Mouse (Mus musculus) liver, postnatal 0 days (tissue): ENCODE data around the gene Icosl. TPM values are rescaled to one million over a fixed set of nuclear protein-coding genes. Genes with fewer than 3 reads are reported as not detected.

Experiments
- ATAC-seq: fragments of 200-750 bp; cut with Nextera tagmentation; 2 replicates; pipeline ENCODE4 v1.8.0; 2017; ENCODE audit warnings: mild to moderate bottlenecking, moderate library complexity
- DNase-seq: peaks from one replicate; pipeline ENCODE4 v3.0.0-alpha.2; 2016
- H3K27ac ChIP-seq: fragments of 300-500 bp; sonication (generic); 2 replicates; pipeline ENCODE4 v1.5.1; 2014; ENCODE audit warnings: antibody characterized with exemption, moderate library complexity, mild to moderate bottlenecking, low read depth
- H3K27me3 ChIP-seq: fragments of 300-500 bp; sonication (generic); 2 replicates; pipeline ENCODE4 v1.6.1; 2014; ENCODE audit warnings: low read length, control low read depth, mixed read lengths; ENCODE audit not compliant: insufficient read depth
- H3K36me3 ChIP-seq: fragments of 300-500 bp; sonication (generic); replicated peaks from 2 replicates; pipeline ENCODE4 v1.6.1; 2014; ENCODE audit warnings: mild to moderate bottlenecking, control low read depth, low read length, moderate library complexity, mixed read lengths; ENCODE audit not compliant: insufficient read depth
- H3K4me1 ChIP-seq: fragments of 300-500 bp; sonication (generic); 2 replicates; pipeline ENCODE4 v1.6.1; 2014; ENCODE audit warnings: antibody characterized with exemption, mild to moderate bottlenecking, control low read depth; ENCODE audit not compliant: insufficient read depth
- H3K4me2 ChIP-seq: fragments of 300-500 bp; sonication (generic); 2 replicates; pipeline ENCODE4 v1.6.1; 2014; ENCODE audit warnings: low read depth, mild to moderate bottlenecking, low read length, moderate library complexity, mixed read lengths
- H3K4me3 ChIP-seq: fragments of 300-500 bp; sonication (generic); 2 replicates; pipeline ENCODE4 v1.5.1; 2014; ENCODE audit warnings: low read depth, low read length
- H3K9ac ChIP-seq: fragments of 300-500 bp; sonication (generic); replicated peaks from 2 replicates; pipeline ENCODE4 v1.6.1; 2014; ENCODE audit warnings: mild to moderate bottlenecking, moderate library complexity
- H3K9me3 ChIP-seq: fragments of 300-500 bp; sonication (generic); 2 replicates; pipeline ENCODE4 v1.6.1; 2016; ENCODE audit warnings: mild to moderate bottlenecking, control low read depth, low read length, mixed read lengths
- CTCF ChIP-seq: sonication (generic); IDR thresholded peaks from 2 replicates; pipeline ENCODE4 v1.5.1; 2016; ENCODE audit warnings: antibody characterized with exemption, low read depth
- EP300 ChIP-seq: IDR thresholded peaks from 2 replicates; pipeline ENCODE4 v1.6.1; 2016; ENCODE audit warnings: antibody characterized with exemption, low read depth, mild to moderate bottlenecking
- WGBS: fragments of 180-500 bp; shearing (Covaris S2); extraction: QIAGEN DNeasy Blood & Tissue Kit; methylation state at CpG from one replicate; pipeline ENCODE4 v1.1.7; 2014; ENCODE audit not compliant: insufficient replicate concordance; 5-methylcytosine and 5-hydroxymethylcytosine counted together
- polyA plus RNA-seq: library from polyadenylated mRNA; unstranded; fragments of >200 nt; fragmentation: Nextera tagmentation; extraction: Ambion mirVana; gene quantifications from 2 replicates; pipeline ENCODE4 v1.2.1, GENCODE M21; 2015

The Icosl gene
- polyA plus RNA-seq, 1 experiment from 2014 or later = 1.2 TPM

DNA sequence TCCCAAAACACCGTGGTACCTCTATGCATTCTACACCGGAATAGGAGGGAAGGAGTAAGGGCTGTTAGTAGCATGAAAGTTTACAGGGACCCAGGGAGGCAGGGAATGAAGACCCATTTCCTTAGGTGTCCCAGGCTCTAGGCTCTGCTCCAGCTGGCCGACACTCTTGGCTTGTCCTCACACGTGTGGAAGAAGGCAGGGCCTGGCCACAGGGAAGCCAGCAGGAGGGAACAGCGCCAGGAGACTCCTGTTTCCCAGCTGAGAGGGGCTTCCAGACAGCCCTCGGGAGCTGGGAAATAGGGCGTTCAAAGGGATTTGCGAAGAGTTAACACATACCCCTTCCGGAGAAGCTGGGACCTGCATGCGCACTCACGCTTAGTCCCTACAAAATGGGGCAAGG, 60.3 kb downstream of the Icosl start:
- WGBS = 67% methylated on average over 11 of the region's 11 CpGs
- H3K36me3 ChIP-seq = no peaks in the 10 kb centered on the region
- peaks cover 7% of the 10 kb centered on the region for H3K4me1 ChIP-seq
- DNase-seq (no peak), ATAC-seq (no peak)
- H3K4me2 ChIP-seq = no peak overlapping the region
- no peaks in the 10 kb centered on the region for H3K27me3 ChIP-seq
- H3K4me3 ChIP-seq = no peak overlapping the region
- H3K9me3 ChIP-seq = no peaks in the 10 kb centered on the region
- no peak overlapping the region for H3K9ac ChIP-seq
- H3K27ac ChIP-seq = no peak overlapping the region
- TF ChIP-seq CTCF = no peak
- no peak for TF ChIP-seq EP300

DNA sequence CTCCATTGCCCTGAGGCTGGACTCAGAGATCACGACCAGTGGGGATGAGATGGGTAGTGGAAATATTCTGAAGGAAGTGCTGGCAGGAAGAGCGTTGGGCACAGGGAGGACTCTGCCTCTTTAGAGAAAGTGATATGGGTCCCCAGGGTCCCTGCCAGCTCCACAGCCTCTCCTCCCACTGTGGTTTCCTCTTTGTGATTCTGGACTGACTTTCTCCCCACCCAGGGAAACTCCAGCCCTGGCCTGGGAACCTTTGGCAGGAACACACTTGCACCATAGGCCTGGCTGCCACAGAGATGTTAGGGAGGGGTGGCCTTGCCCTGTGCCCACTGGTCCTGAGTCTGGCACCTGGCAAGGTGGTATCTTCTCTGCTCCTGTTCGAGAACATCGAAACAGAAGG, 60.9 kb downstream of the Icosl start:
- Histone ChIP-seq H3K27me3 (no peaks in the 10 kb centered on the region), H3K4me1 (peaks cover 13% of the 10 kb centered on the region), H3K27ac (no peak overlapping the region), H3K4me2 (no peak overlapping the region), H3K36me3 (no peaks in the 10 kb centered on the region), H3K9me3 (no peaks in the 10 kb centered on the region), H3K4me3 (no peak overlapping the region), H3K9ac (no peak overlapping the region)
- ATAC-seq = no peak
- no peak for TF ChIP-seq CTCF
- no peak for TF ChIP-seq EP300
- DNase-seq = no peak
- 59% methylated on average over 4 of the region's 4 CpGs for WGBS

Other genes with a start within 250 kb of the Icosl start
- gene Krtap10-4, start 242.2 kb upstream of the Icosl start, polyA plus RNA-seq = not detected in 2 replicates
- gene Krtap10-10, start 233.4 kb upstream of the Icosl start, polyA plus RNA-seq = not detected in 2 replicates
- gene Gm36176, start 222.5 kb upstream of the Icosl start, polyA plus RNA-seq = not detected in 2 replicates
- gene Gm10318, start 216.4 kb upstream of the Icosl start, polyA plus RNA-seq = not detected in 2 replicates
- gene Gm3285, start 207.3 kb upstream of the Icosl start, polyA plus RNA-seq = not detected in 2 replicates
- 24.4 and 26.6 TPM in 2 replicates for gene Lrrc3, start 166.8 kb upstream of the Icosl start, polyA plus RNA-seq
- gene Trpm2, start 98.7 kb upstream of the Icosl start, polyA plus RNA-seq = 1.5 and 1.7 TPM in 2 replicates
- 4.0 and 4.4 TPM in 2 replicates for gene 1810043G02Rik, start 90.8 kb upstream of the Icosl start, polyA plus RNA-seq
- gene Pfkl, start 59.2 kb upstream of the Icosl start, polyA plus RNA-seq = 23.5 and 31.3 TPM in 2 replicates
- gene Dnmt3l, start 27.4 kb upstream of the Icosl start, polyA plus RNA-seq = not detected in 2 replicates
- gene Aire, start 25.7 kb upstream of the Icosl start, polyA plus RNA-seq = not detected in 2 replicates
- 20.8 and 23.9 TPM in 2 replicates for gene D10Jhu81e, start 100.5 kb downstream of the Icosl start, polyA plus RNA-seq
- gene Pwp2, start 115.8 kb downstream of the Icosl start, polyA plus RNA-seq = 5.3 and 6.1 TPM in 2 replicates
- 13.9 and 14.7 TPM in 2 replicates for gene Trappc10, start 175.3 kb downstream of the Icosl start, polyA plus RNA-seq